Mouse (Mus musculus): ENCODE measurements around the gene Glrp1.

DNA sequence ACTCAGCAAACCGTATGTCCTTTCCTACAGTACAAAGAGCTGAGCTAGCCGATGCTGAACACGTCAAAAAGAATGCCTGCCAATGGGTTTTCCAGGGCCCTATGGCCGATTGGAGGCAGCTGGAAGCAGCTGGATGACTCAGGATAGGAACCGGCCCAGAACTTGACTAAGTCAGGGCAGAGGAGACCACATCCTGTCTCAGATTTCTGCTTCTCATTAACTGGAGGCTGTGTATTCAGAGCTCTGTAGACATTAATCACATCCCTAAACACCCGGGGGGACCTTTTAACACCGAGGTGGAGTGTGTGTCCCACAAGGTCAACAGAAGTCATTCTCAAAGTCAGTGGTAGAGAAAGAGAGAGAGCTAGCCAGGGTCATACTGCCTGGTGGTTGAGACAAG, 35.3 kb downstream of the Glrp1 start:
- TF ChIP-seq CTCF (IDR thresholded peaks at IDR 0.05; ENCODE audit: borderline replicate concordance, insufficient read depth, low read depth, low read length) (no peak), POLR2A (IDR thresholded peaks at IDR 0.05; ENCODE audit: borderline replicate concordance, insufficient read depth, low read length) (no peak)

All from cerebellum, adult 2 months (tissue).